Mouse (Mus musculus) lung, embryonic 14.5 days (tissue): Measurements from ENCODE around the gene 5730596B20Rik. TPM values are rescaled to one million over a fixed set of nuclear protein-coding genes. Genes with fewer than 3 reads are reported as not detected.
A peak's percentile ranks its signal among the peaks of the same experiment; 100 is the strongest.

ENCODE experiments used
- ATAC-seq: fragments of 200-750 bp; cut with Nextera tagmentation; 2 replicates; pipeline ENCODE4 v1.8.0; 2017; ENCODE audit warnings: mild to moderate bottlenecking, moderate TSS enrichment, moderate library complexity; ENCODE audit not compliant: insufficient read depth
- DNase-seq: peaks from one replicate; pipeline ENCODE4 v3.0.0-alpha.2; 2015
- H3K27ac ChIP-seq: fragments of 300-500 bp; sonication (generic); 2 replicates; pipeline ENCODE4 v1.5.1; 2014; ENCODE audit warnings: low read depth, mild to moderate bottlenecking, moderate library complexity
- H3K27me3 ChIP-seq: fragments of 300-500 bp; sonication (generic); 2 replicates; pipeline ENCODE4 v1.6.1; 2014; ENCODE audit warnings: low read length, control low read depth; ENCODE audit not compliant: insufficient read depth
- H3K36me3 ChIP-seq: fragments of 300-500 bp; sonication (generic); 2 replicates; pipeline ENCODE4 v1.6.1; 2014; ENCODE audit warnings: control low read depth; ENCODE audit not compliant: insufficient read depth
- H3K4me1 ChIP-seq: fragments of 300-500 bp; sonication (generic); 2 replicates; pipeline ENCODE4 v1.6.1; 2014; ENCODE audit warnings: antibody characterized with exemption, control low read depth; ENCODE audit not compliant: insufficient read depth
- H3K4me2 ChIP-seq: fragments of 300-500 bp; sonication (generic); 2 replicates; pipeline ENCODE4 v1.6.1; 2014; ENCODE audit warnings: mild to moderate bottlenecking
- H3K4me3 ChIP-seq: fragments of 300-500 bp; sonication (generic); 2 replicates; pipeline ENCODE4 v1.5.1; 2014; ENCODE audit warnings: low read depth, low read length
- H3K9ac ChIP-seq: fragments of 300-500 bp; sonication (generic); 2 replicates; pipeline ENCODE4 v1.6.1; 2014
- H3K9me3 ChIP-seq: fragments of 300-500 bp; sonication (generic); 2 replicates; pipeline ENCODE4 v1.6.1; 2016; ENCODE audit warnings: low read depth, low read length, control low read depth
- CTCF ChIP-seq: IDR thresholded peaks from 2 replicates; pipeline ENCODE4 v1.5.1; 2016; ENCODE audit warnings: antibody characterized with exemption, low read depth
- WGBS: fragments of 180-500 bp; shearing (Covaris S2); extraction: QIAGEN DNeasy Blood & Tissue Kit; methylation state at CpG from one replicate; pipeline ENCODE4 v1.1.7; 2014; 5-methylcytosine and 5-hydroxymethylcytosine counted together
- polyA plus RNA-seq: library from polyadenylated mRNA; unstranded; fragments of >200 nt; fragmentation: Nextera tagmentation; extraction: Ambion mirVana; gene quantifications from 2 replicates; pipeline ENCODE4 v1.2.1, GENCODE M21; 2014

The 5730596B20Rik gene
- polyA plus RNA-seq, 1 experiment from 2014 or later = 2.6 TPM

GRCm38 (mm10) chr6:52182793-52183192, 5.5 kb downstream of the 5730596B20Rik start:
- ATAC-seq (no peak), DNase-seq (no peak)
- H3K27me3 ChIP-seq = peaks cover 35% of the 10 kb centered on the region
- 41% methylated on average over 1 of the region's 1 CpGs for WGBS
- H3K4me1 ChIP-seq = peaks cover 35% of the 10 kb centered on the region
- no peaks in the 10 kb centered on the region for H3K9me3 ChIP-seq
- H3K4me3 ChIP-seq = no peak overlapping the region
- H3K4me2 ChIP-seq = peak overlapping the region; percentile 29
- TF ChIP-seq CTCF = no peak
- H3K27ac ChIP-seq = peak overlapping the region; percentile 77
- H3K36me3 ChIP-seq = no peaks in the 10 kb centered on the region; the same call in 1 of the 2 replicates
- H3K9ac ChIP-seq = peak overlapping the region; percentile 24; the same call in 1 of the 2 replicates

GRCm38 (mm10) chr6:52183311-52184080, 6.2 kb downstream of the 5730596B20Rik start:
- Histone ChIP-seq H3K9ac (peak overlapping the region; percentile 24; the same call in 1 of the 2 replicates), H3K4me2 (peak overlapping the region; percentile 29), H3K27ac (peak overlapping the region; percentile 77), H3K27me3 (peaks cover 32% of the 10 kb centered on the region), H3K4me1 (peaks cover 41% of the 10 kb centered on the region), H3K4me3 (no peak overlapping the region), H3K9me3 (no peaks in the 10 kb centered on the region), H3K36me3 (no peaks in the 10 kb centered on the region; the same call in 1 of the 2 replicates)
- ATAC-seq = no peak
- WGBS = 16% methylated on average over 10 of the region's 10 CpGs
- no peak for DNase-seq
- TF ChIP-seq CTCF = no peak

- 15% methylated on average over 6 of the region's 6 CpGs for WGBS
- peaks cover 42% of the 10 kb centered on the region for H3K4me1 ChIP-seq
These were observed 7.4 kb downstream of the 5730596B20Rik start for GRCm38 (mm10) chr6:52184668-52185067.

GRCm38 (mm10) chr6:52185222-52185621, 7.9 kb downstream of the 5730596B20Rik start:
- Histone ChIP-seq H3K27me3 (peaks cover 43% of the 10 kb centered on the region), H3K4me3 (peak overlapping the region; percentile 13; the same call in 1 of the 2 replicates)

More at GRCm38 (mm10) chr6:52184668-52185067, 7.4 kb downstream of the 5730596B20Rik start:
- Histone ChIP-seq H3K4me3 (peak overlapping the region; percentile 13; the same call in 1 of the 2 replicates), H3K27ac (peak overlapping the region; percentile 77), H3K27me3 (peaks cover 38% of the 10 kb centered on the region), H3K9ac (peak overlapping the region; percentile 6; the same call in 1 of the 2 replicates), H3K9me3 (no peaks in the 10 kb centered on the region), H3K36me3 (no peaks in the 10 kb centered on the region; the same call in 1 of the 2 replicates), H3K4me2 (peak overlapping the region; percentile 53)
- no peak for TF ChIP-seq CTCF
- no peak for DNase-seq
- no peak for ATAC-seq

GRCm38 (mm10) chr6:52185834-52186233, 8.5 kb downstream of the 5730596B20Rik start:
- DNase-seq (no peak), ATAC-seq (no peak)
- 23% methylated on average over 3 of the region's 3 CpGs for WGBS
- H3K9me3 ChIP-seq = no peaks in the 10 kb centered on the region
- H3K27me3 ChIP-seq = peaks cover 45% of the 10 kb centered on the region
- TF ChIP-seq CTCF = no peak
- H3K36me3 ChIP-seq = peaks cover 3% of the 10 kb centered on the region; the same call in 1 of the 2 replicates
- no peak overlapping the region for H3K4me3 ChIP-seq
- no peak overlapping the region for H3K9ac ChIP-seq
- peaks cover 45% of the 10 kb centered on the region for H3K4me1 ChIP-seq
- H3K27ac ChIP-seq = peak overlapping the region; percentile 77; the same call in 1 of the 2 replicates
- peak overlapping the region; percentile 53 for H3K4me2 ChIP-seq

More at GRCm38 (mm10) chr6:52185222-52185621, 7.9 kb downstream of the 5730596B20Rik start:
- ATAC-seq = no peak
- peak overlapping the region; percentile 6; the same call in 1 of the 2 replicates for H3K9ac ChIP-seq
- WGBS = 2% methylated on average over 19 of the region's 19 CpGs
- H3K9me3 ChIP-seq = no peaks in the 10 kb centered on the region
- peaks cover 46% of the 10 kb centered on the region for H3K4me1 ChIP-seq
- TF ChIP-seq CTCF = no peak
- H3K4me2 ChIP-seq = peak overlapping the region; percentile 53
- H3K36me3 ChIP-seq = peaks cover 3% of the 10 kb centered on the region; the same call in 1 of the 2 replicates
- peak overlapping the region; percentile 77 for H3K27ac ChIP-seq
- DNase-seq = peak; percentile 90

- ATAC-seq (no peak), DNase-seq (peak; percentile 45)
- Histone ChIP-seq H3K9me3 (no peaks in the 10 kb centered on the region), H3K4me2 (no peak overlapping the region), H3K36me3 (peaks cover 3% of the 10 kb centered on the region; the same call in 1 of the 2 replicates), H3K9ac (no peak overlapping the region), H3K27ac (no peak overlapping the region), H3K4me1 (peaks cover 39% of the 10 kb centered on the region), H3K4me3 (no peak overlapping the region), H3K27me3 (peaks cover 43% of the 10 kb centered on the region)
- peak; percentile 44 for TF ChIP-seq CTCF
- WGBS = 45% methylated on average over 1 of the region's 1 CpGs
These were observed 9.2 kb downstream of the 5730596B20Rik start for GRCm38 (mm10) chr6:52186500-52186899.

- Histone ChIP-seq H3K9me3 (no peaks in the 10 kb centered on the region), H3K27me3 (peaks cover 36% of the 10 kb centered on the region), H3K4me1 (peaks cover 28% of the 10 kb centered on the region), H3K4me3 (peak overlapping the region; percentile 70), H3K9ac (peak overlapping the region; percentile 96), H3K36me3 (peaks cover 3% of the 10 kb centered on the region; the same call in 1 of the 2 replicates), H3K27ac (peak overlapping the region; percentile 99), H3K4me2 (peak overlapping the region; percentile 87)
- WGBS = 8% methylated on average over 5 of the region's 5 CpGs
- ATAC-seq (peak; percentile 87), DNase-seq (peak; percentile 94)
- TF ChIP-seq CTCF = no peak
These were observed 11.9 kb downstream of the 5730596B20Rik start for GRCm38 (mm10) chr6:52189172-52189591.
